Mouse (Mus musculus): ENCODE measurements around the gene Fbxl22. TPM values are rescaled to one million over a fixed set of nuclear protein-coding genes. Genes with fewer than 3 reads are reported as not detected.

The Fbxl22 gene
- polyA plus RNA-seq, 1 experiment from 2014 or later: 0.72 TPM

- ATAC-seq: no peak
- H3K27ac ChIP-seq (ENCODE audit: low read length): no peak overlapping the region
- H3K4me3 ChIP-seq (ENCODE audit: low read depth, low read length): no peak overlapping the region
- H3K27me3 ChIP-seq (ENCODE audit: control insufficient read depth, insufficient read depth, low read depth, low read length): no peaks in the 10 kb centered on the region
- H3K4me2 ChIP-seq (ENCODE audit: low read length): no peak overlapping the region
- H3K9ac ChIP-seq (ENCODE audit: low read depth, low read length): no peak overlapping the region
- 89% methylated on average over 13 of the region's 13 CpGs for WGBS
- H3K36me3 ChIP-seq (ENCODE audit: control insufficient read depth, insufficient read depth, low read length): peaks cover 42% of the 10 kb centered on the region
- no peaks in the 10 kb centered on the region for H3K4me1 ChIP-seq (ENCODE audit: control insufficient read depth, insufficient read depth, low read length)
- no peaks in the 10 kb centered on the region for H3K9me3 ChIP-seq (replicated peaks; ENCODE audit: control insufficient read depth, low read length, poor library complexity, severe bottlenecking)
Measured at GRCm38 (mm10) chr9:66504518-66504917, 9.9 kb downstream of the Fbxl22 start.

DNA sequence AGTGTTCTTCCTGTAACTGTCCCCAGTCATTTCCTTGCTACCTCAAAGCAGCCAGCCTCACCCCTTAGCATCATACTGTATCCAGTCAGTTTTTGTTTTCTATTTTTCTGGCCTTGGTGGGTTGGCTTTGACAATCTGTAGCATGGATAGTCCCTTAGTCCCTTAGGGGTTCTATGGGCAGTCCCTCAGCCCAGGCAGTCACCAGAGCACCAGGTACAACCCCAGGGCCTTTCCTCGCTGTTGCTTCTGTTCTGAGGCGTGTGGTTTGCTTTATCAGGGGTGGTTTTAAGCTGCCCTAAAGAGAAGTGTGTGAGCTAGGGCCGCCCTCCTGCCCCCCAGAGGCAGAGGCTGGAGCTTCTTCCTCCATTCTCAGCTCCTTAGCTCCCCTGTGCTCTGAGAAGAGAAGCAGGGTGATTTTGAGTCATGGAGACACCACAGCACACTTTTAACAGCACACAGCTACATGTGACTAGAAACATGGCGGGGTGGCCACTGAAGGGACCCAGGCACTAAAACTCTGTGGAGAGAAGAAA, 10.4 kb downstream of the Fbxl22 start:
- H3K27me3 ChIP-seq (ENCODE audit: control insufficient read depth, insufficient read depth, low read depth, low read length): no peaks in the 10 kb centered on the region
- 80% methylated on average over 4 of the region's 4 CpGs for WGBS
- H3K9me3 ChIP-seq (replicated peaks; ENCODE audit: control insufficient read depth, low read length, poor library complexity, severe bottlenecking): no peaks in the 10 kb centered on the region
- no peak overlapping the region for H3K9ac ChIP-seq (ENCODE audit: low read depth, low read length)
- no peak overlapping the region for H3K4me2 ChIP-seq (ENCODE audit: low read length)
- no peaks in the 10 kb centered on the region for H3K4me1 ChIP-seq (ENCODE audit: control insufficient read depth, insufficient read depth, low read length)
- no peak for ATAC-seq
- no peak overlapping the region for H3K4me3 ChIP-seq (ENCODE audit: low read depth, low read length)
- H3K36me3 ChIP-seq (ENCODE audit: control insufficient read depth, insufficient read depth, low read length): peaks cover 39% of the 10 kb centered on the region
- H3K27ac ChIP-seq (ENCODE audit: low read length): no peak overlapping the region

DNA sequence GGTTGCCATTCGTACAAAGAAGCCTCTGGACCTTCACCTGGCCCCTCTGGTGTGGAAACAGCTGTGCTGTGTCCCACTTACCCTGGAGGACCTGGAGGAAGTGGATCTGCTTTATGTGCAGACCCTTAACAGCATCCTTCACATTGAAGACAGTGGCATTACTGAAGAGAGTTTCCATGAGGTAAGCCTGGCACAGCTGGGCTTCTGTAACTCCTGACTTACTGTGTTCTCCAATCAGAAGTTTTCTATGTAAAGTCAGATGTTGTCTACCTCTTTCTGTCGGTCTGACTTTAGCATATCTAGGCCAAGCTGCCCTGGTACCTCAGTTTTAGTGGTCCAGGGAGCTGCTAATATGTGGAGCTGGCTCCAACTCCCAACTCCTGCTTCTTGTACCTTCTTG, 13.1 kb downstream of the Fbxl22 start:
- Histone ChIP-seq H3K4me2 (ENCODE audit: low read length) (no peak overlapping the region), H3K9ac (ENCODE audit: low read depth, low read length) (no peak overlapping the region), H3K36me3 (ENCODE audit: control insufficient read depth, insufficient read depth, low read length) (peaks cover 34% of the 10 kb centered on the region), H3K27ac (ENCODE audit: low read length) (no peak overlapping the region), H3K4me1 (ENCODE audit: control insufficient read depth, insufficient read depth, low read length) (no peaks in the 10 kb centered on the region), H3K4me3 (ENCODE audit: low read depth, low read length) (no peak overlapping the region), H3K27me3 (ENCODE audit: control insufficient read depth, insufficient read depth, low read depth, low read length) (no peaks in the 10 kb centered on the region), H3K9me3 (replicated peaks; ENCODE audit: control insufficient read depth, low read length, poor library complexity, severe bottlenecking) (no peaks in the 10 kb centered on the region)
- no peak for ATAC-seq
- WGBS: 88% methylated on average over 2 of the region's 2 CpGs

DNA sequence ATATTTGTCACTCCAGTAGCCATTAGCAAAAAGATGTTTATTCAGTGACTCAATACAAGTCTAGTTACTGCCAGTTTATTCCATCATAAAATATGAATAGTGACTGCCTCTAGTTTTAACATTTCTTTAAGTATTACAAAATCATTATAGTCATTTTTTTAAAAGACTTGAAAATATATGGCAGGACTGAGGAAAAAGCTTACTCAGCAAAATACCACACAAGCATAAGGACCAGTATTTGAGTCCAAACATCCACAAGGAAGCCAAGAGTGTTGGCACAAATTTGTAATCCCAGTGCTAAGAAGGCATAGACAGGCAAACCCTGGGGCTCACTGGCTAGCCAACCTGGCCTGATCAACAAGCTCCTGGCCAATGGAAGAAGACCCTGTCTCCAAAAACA, 20.4 kb downstream of the Fbxl22 start:
- H3K4me1 ChIP-seq (ENCODE audit: control insufficient read depth, insufficient read depth, low read length): no peaks in the 10 kb centered on the region
- H3K9ac ChIP-seq (ENCODE audit: low read depth, low read length): no peak overlapping the region
- ATAC-seq: no peak
- H3K36me3 ChIP-seq (ENCODE audit: control insufficient read depth, insufficient read depth, low read length): peaks cover 45% of the 10 kb centered on the region
- H3K4me2 ChIP-seq (ENCODE audit: low read length): no peak overlapping the region
- no peak overlapping the region for H3K4me3 ChIP-seq (ENCODE audit: low read depth, low read length)
- no peak overlapping the region for H3K27ac ChIP-seq (ENCODE audit: low read length)
- H3K27me3 ChIP-seq (ENCODE audit: control insufficient read depth, insufficient read depth, low read depth, low read length): no peaks in the 10 kb centered on the region
- H3K9me3 ChIP-seq (replicated peaks; ENCODE audit: control insufficient read depth, low read length, poor library complexity, severe bottlenecking): no peaks in the 10 kb centered on the region

DNA sequence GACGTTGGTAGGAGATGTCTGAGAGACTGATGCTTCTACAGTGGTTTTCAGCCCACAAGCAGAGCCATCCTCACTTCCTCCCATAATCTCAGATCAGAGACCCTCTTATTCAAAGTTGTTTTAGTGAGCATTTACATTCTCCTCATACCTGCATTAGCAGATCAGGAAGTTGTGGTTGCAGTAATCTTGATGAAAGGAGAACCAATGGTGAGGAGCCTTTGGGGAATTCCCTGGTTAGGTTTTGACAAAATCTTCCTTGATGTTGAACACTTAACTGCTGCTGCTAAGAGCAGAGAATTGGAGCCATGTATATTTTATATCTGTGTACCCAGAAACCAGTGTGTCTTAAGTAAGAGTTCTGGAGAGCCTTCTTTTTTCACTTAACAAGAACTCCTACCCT, 22.0 kb downstream of the Fbxl22 start:
- Histone ChIP-seq H3K4me3 (ENCODE audit: low read depth, low read length) (no peak overlapping the region), H3K27ac (ENCODE audit: low read length) (no peak overlapping the region), H3K4me2 (ENCODE audit: low read length) (no peak overlapping the region), H3K36me3 (ENCODE audit: control insufficient read depth, insufficient read depth, low read length) (peaks cover 49% of the 10 kb centered on the region), H3K9ac (ENCODE audit: low read depth, low read length) (no peak overlapping the region), H3K9me3 (replicated peaks; ENCODE audit: control insufficient read depth, low read length, poor library complexity, severe bottlenecking) (no peaks in the 10 kb centered on the region), H3K27me3 (ENCODE audit: control insufficient read depth, insufficient read depth, low read depth, low read length) (no peaks in the 10 kb centered on the region), H3K4me1 (ENCODE audit: control insufficient read depth, insufficient read depth, low read length) (no peaks in the 10 kb centered on the region)
- WGBS: 95% methylated on average over 1 of the region's 1 CpGs
- ATAC-seq: no peak

DNA sequence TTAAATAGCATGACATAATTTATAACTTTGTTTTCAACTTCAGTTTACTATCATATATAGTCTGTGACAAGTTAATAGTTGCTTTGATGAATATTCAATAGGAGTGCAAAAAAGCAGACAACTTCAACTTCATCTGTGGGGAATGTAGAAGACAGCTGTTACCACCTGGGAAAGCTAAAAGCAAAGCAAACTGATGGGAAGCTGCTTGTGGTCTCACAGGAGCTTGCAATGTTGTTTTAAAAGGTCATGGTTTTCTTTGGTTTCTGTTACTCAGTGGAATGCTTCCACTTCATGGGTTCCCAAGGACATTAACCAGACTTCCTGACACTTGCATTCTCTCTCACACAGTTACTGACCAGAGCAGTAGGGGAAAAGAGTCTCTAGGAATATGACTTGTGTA, 25.6 kb downstream of the Fbxl22 start:
- Histone ChIP-seq H3K9me3 (replicated peaks; ENCODE audit: control insufficient read depth, low read length, poor library complexity, severe bottlenecking) (no peaks in the 10 kb centered on the region), H3K9ac (ENCODE audit: low read depth, low read length) (no peak overlapping the region), H3K27ac (ENCODE audit: low read length) (no peak overlapping the region), H3K4me1 (ENCODE audit: control insufficient read depth, insufficient read depth, low read length) (no peaks in the 10 kb centered on the region), H3K4me2 (ENCODE audit: low read length) (no peak overlapping the region), H3K36me3 (ENCODE audit: control insufficient read depth, insufficient read depth, low read length) (peaks cover 59% of the 10 kb centered on the region), H3K4me3 (ENCODE audit: low read depth, low read length) (no peak overlapping the region), H3K27me3 (ENCODE audit: control insufficient read depth, insufficient read depth, low read depth, low read length) (no peaks in the 10 kb centered on the region)
- ATAC-seq: no peak

DNA sequence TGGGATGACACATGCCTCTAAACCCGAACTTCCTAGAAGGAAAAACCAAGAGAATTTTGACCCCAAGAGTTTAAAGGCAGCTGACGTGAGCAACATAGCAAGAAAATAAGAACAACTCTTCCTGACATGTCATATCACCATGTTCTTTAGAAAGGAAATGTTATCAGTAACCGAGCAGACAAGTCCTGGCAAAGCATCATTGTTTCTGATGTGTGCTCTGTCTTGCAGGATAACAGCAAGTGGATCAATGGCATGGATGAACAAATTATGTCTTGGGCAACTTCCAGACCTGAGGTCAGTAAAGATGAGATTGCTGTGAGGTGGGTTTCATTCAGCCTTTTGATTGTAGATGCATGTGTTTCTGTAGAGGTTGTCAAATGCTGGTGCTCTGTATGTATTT, 31.0 kb downstream of the Fbxl22 start:
- Histone ChIP-seq H3K4me3 (ENCODE audit: low read depth, low read length) (no peak overlapping the region), H3K4me2 (ENCODE audit: low read length) (no peak overlapping the region), H3K9me3 (replicated peaks; ENCODE audit: control insufficient read depth, low read length, poor library complexity, severe bottlenecking) (no peaks in the 10 kb centered on the region), H3K27me3 (ENCODE audit: control insufficient read depth, insufficient read depth, low read depth, low read length) (no peaks in the 10 kb centered on the region), H3K36me3 (ENCODE audit: control insufficient read depth, insufficient read depth, low read length) (peaks cover 49% of the 10 kb centered on the region), H3K9ac (ENCODE audit: low read depth, low read length) (no peak overlapping the region), H3K27ac (ENCODE audit: low read length) (no peak overlapping the region), H3K4me1 (ENCODE audit: control insufficient read depth, insufficient read depth, low read length) (no peaks in the 10 kb centered on the region)
- 95% methylated on average over 3 of the region's 3 CpGs for WGBS
- ATAC-seq: no peak

DNA sequence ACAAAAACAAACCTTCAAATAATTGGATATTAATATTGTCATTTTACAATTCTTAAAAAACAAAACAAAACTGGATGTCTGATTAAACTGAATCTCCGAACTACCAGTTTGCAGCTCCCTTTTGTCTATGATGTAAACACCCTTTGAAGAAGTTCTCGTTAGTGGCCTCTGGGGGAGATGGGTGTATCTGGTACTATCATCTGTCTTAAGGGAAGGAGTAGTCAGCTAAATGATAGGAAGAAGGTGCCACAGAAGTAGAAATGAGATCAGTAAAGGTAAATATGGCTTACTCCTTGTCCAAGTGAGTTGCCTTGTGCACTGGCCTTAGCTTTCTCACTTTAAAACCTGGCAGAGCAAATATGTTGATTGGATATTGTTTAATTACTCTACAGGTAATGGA, 36.6 kb downstream of the Fbxl22 start:
- H3K9ac ChIP-seq (ENCODE audit: low read depth, low read length): no peak overlapping the region
- no peaks in the 10 kb centered on the region for H3K4me1 ChIP-seq (ENCODE audit: control insufficient read depth, insufficient read depth, low read length)
- no peaks in the 10 kb centered on the region for H3K9me3 ChIP-seq (replicated peaks; ENCODE audit: control insufficient read depth, low read length, poor library complexity, severe bottlenecking)
- H3K27ac ChIP-seq (ENCODE audit: low read length): no peak overlapping the region
- WGBS: 82% methylated on average over 2 of the region's 2 CpGs
- peaks cover 21% of the 10 kb centered on the region for H3K36me3 ChIP-seq (ENCODE audit: control insufficient read depth, insufficient read depth, low read length)
- ATAC-seq: no peak
- H3K4me2 ChIP-seq (ENCODE audit: low read length): no peak overlapping the region
- no peak overlapping the region for H3K4me3 ChIP-seq (ENCODE audit: low read depth, low read length)
- H3K27me3 ChIP-seq (ENCODE audit: control insufficient read depth, insufficient read depth, low read depth, low read length): no peaks in the 10 kb centered on the region

DNA sequence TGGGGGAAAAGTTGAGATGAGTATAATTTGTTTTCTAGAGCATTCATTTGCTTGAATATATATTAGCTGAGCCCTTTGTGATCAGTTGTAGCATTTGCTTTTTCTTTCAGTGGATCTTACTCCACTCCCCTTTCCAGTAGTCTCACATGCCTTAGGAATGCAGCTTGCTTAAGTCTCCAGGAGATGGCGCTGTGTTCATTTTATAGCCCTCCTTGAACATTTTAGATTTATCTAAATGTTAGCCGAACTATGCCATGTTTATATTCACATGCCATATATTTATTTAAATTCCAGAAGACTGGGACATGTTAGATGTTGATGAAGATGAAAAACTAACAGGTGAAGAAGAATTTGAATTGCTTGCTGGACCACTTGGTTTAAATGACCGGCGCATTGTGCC, 49.3 kb downstream of the Fbxl22 start:
- 60% methylated on average over 4 of the region's 4 CpGs for WGBS
- ATAC-seq: no peak
- no peak overlapping the region for H3K4me3 ChIP-seq (ENCODE audit: low read depth, low read length)
- no peaks in the 10 kb centered on the region for H3K4me1 ChIP-seq (ENCODE audit: control insufficient read depth, insufficient read depth, low read length)
- no peak overlapping the region for H3K9ac ChIP-seq (ENCODE audit: low read depth, low read length)
- H3K36me3 ChIP-seq (ENCODE audit: control insufficient read depth, insufficient read depth, low read length): peaks cover 24% of the 10 kb centered on the region
- H3K27me3 ChIP-seq (ENCODE audit: control insufficient read depth, insufficient read depth, low read depth, low read length): no peaks in the 10 kb centered on the region
- no peaks in the 10 kb centered on the region for H3K9me3 ChIP-seq (replicated peaks; ENCODE audit: control insufficient read depth, low read length, poor library complexity, severe bottlenecking)
- no peak overlapping the region for H3K27ac ChIP-seq (ENCODE audit: low read length)
- H3K4me2 ChIP-seq (ENCODE audit: low read length): no peak overlapping the region

All from midbrain, embryonic 16.5 days (tissue).